Mouse (Mus musculus) heart, postnatal 0 days (tissue): ENCODE data around the gene Nhlrc4.

Experiments used
- CTCF ChIP-seq: IDR thresholded peaks from 2 replicates; pipeline ENCODE4 v1.5.1; 2016; ENCODE audit warnings: antibody characterized with exemption, control low read depth, low read depth
- EP300 ChIP-seq: IDR thresholded peaks from 2 replicates; pipeline ENCODE4 v1.6.1; 2016; ENCODE audit warnings: antibody characterized with exemption, low read depth

DNA sequence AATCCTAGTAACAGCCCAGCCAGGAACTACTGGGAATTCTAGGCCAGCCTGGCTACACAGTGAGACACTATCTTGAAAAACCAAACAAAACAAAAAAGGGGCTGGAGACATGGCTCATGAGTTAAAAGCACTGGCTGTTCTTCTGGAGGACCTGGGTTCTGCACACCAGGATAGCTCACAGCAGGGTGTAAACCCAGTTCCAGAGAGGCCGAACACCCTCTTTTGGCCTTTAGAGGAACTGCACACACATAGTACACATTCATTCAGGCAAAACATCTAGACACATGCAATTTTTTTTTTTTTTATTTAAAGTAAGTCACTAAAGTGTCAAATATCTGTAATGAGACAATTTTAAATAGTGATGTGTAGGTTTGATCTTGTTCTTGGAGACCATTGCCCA is 44.6 kb downstream of the Nhlrc4 start:
- TF ChIP-seq CTCF = no peak
- no peak for TF ChIP-seq EP300
